ENCODE assay signal across 19 mouse cellular contexts in genomic region chr1:39940342-39940741, GRCm38 (mm10). TPM values are rescaled to one million over a fixed set of nuclear protein-coding genes. Genes with fewer than 3 reads are reported as not detected.
DNase-seq lines count a peak whose midpoint lies in the region; ATAC-seq and TF ChIP-seq lines count a peak whose summit lies in the region.
"Had no signal": no experiment of that assay in that cellular context is flagged by ENCODE, and none has a peak within 500 bp of the region (broad histone marks: within the 10 kb centered on the region; RNA-seq: fewer than 3 reads in every experiment).

No protein-coding gene starts in this region.

- no peak overlapping the region for H3K4me2 ChIP-seq in heart, embryonic 12.5 days
- H3K4me2 ChIP-seq in stomach, embryonic 15.5 days, result no peak overlapping the region
- H3K4me2 ChIP-seq in stomach, postnatal 0 days (replicated peaks; ENCODE audit: low read depth), result no peak overlapping the region
- H3K4me2 ChIP-seq: embryonic facial prominence, embryonic 13.5 days; forebrain, embryonic 12.5 days; hindbrain, embryonic 14.5 days had no signal

- TF ChIP-seq CTCF in left cerebral cortex, adult 2 months (IDR thresholded peaks at IDR 0.05), result no peak
- no peak for TF ChIP-seq CTCF in stomach, postnatal 0 days (IDR thresholded peaks at IDR 0.05; ENCODE audit: low read depth)

- WGBS in heart, embryonic 12.5 days, result 76% methylated on average over 2 of the region's 2 CpGs
- 80% methylated on average over 2 of the region's 2 CpGs for WGBS in stomach, embryonic 15.5 days
- 84% methylated on average over 2 of the region's 2 CpGs for WGBS in stomach, postnatal 0 days

- peaks cover 95% of the 10 kb centered on the region for H3K4me1 ChIP-seq in heart, embryonic 12.5 days (replicated peaks)
- H3K4me1 ChIP-seq in stomach, embryonic 15.5 days, result peaks cover 71% of the 10 kb centered on the region
- H3K4me1 ChIP-seq in stomach, postnatal 0 days (replicated peaks; ENCODE audit: control insufficient read depth, insufficient read depth), result peaks cover 16% of the 10 kb centered on the region

- H3K4me3 ChIP-seq in heart, embryonic 12.5 days, result no peak overlapping the region
- no peak overlapping the region for H3K4me3 ChIP-seq in left cerebral cortex, adult 2 months
- no peak overlapping the region for H3K4me3 ChIP-seq in stomach, embryonic 15.5 days (replicated peaks)
- no peak overlapping the region for H3K4me3 ChIP-seq in stomach, postnatal 0 days (ENCODE audit: low read depth, low read length)
- H3K4me3 ChIP-seq: embryonic facial prominence, embryonic 13.5 days; forebrain, embryonic 12.5 days; gastrocnemius, adult 2 months; heart, embryonic 10.5 days had no signal

- peak overlapping the region; percentile 17; the same call in 1 of the 2 replicates for H3K27ac ChIP-seq in heart, embryonic 12.5 days (ENCODE audit: poor library complexity, severe bottlenecking)
- 0 out of 2 replicates have a peak overlapping the region, but pooled peaks have one; percentile 90 for H3K27ac ChIP-seq in left cerebral cortex, adult 2 months
- H3K27ac ChIP-seq in stomach, embryonic 15.5 days, result peak overlapping the region; percentile 70; the same call in 1 of the 2 replicates
- no peak overlapping the region for H3K27ac ChIP-seq in stomach, postnatal 0 days (replicated peaks)
- H3K27ac ChIP-seq: forebrain, embryonic 12.5 days; gastrocnemius, adult 2 months; heart, embryonic 10.5 days had no signal

- intact Hi-C loops in heart, postnatal 36 days (cut with DNase I), result no loop called here
- intact Hi-C loops in left cerebral cortex, adult 2 months (cut with DNase I), result no loop called here
- intact Hi-C loops in left cerebral cortex, postnatal 25 days (cut with DNase I), result no loop called here

- DNase-seq in heart, postnatal 36 days, result no peak
- DNase-seq in left cerebral cortex, adult 2 months (ENCODE audit: extremely low spot score in 1 of 2, low spot score in 2 of 2), result no peak
- no peak for DNase-seq in left cerebral cortex, postnatal 25 days (ENCODE audit: low spot score in 2 of 2)
- DNase-seq in stomach, postnatal 0 days (ENCODE audit: low spot score), result no peak
- DNase-seq in right cerebral cortex, postnatal 25 days, result no peak
- DNase-seq: cerebellum, adult 11-12 months; cerebellum, adult 9-10 months; cerebellum, postnatal 25 days; gastrocnemius, adult 2 months; gastrocnemius, postnatal 36 days; heart, adult 11 months had no signal

- H3K27me3 ChIP-seq in heart, embryonic 12.5 days (replicated peaks), result no peaks in the 10 kb centered on the region
- no peaks in the 10 kb centered on the region for H3K27me3 ChIP-seq in stomach, embryonic 15.5 days (replicated peaks)
- H3K27me3 ChIP-seq in stomach, postnatal 0 days (ENCODE audit: control insufficient read depth, insufficient read depth, low read length), result no peaks in the 10 kb centered on the region
- H3K27me3 ChIP-seq: embryonic facial prominence, embryonic 13.5 days; forebrain, embryonic 12.5 days; Patski had no signal

- no peak overlapping the region for H3K9ac ChIP-seq in heart, embryonic 12.5 days
- no peak overlapping the region for H3K9ac ChIP-seq in stomach, embryonic 15.5 days
- H3K9ac ChIP-seq in stomach, postnatal 0 days (ENCODE audit: low read length), result no peak overlapping the region
- H3K9ac ChIP-seq: embryonic facial prominence, embryonic 13.5 days; forebrain, embryonic 12.5 days; hindbrain, embryonic 14.5 days had no signal

- no peak for TF ChIP-seq EP300 in stomach, postnatal 0 days (optimal IDR thresholded peaks at IDR 0.05)

- H3K36me3 ChIP-seq in heart, embryonic 12.5 days, result no peaks in the 10 kb centered on the region
- H3K36me3 ChIP-seq in stomach, embryonic 15.5 days, result no peaks in the 10 kb centered on the region
- no peaks in the 10 kb centered on the region for H3K36me3 ChIP-seq in stomach, postnatal 0 days (ENCODE audit: control insufficient read depth, insufficient read depth, low read length)
- H3K36me3 ChIP-seq: forebrain, embryonic 12.5 days; heart, embryonic 10.5 days had no signal

- ATAC-seq in heart, embryonic 12.5 days (ENCODE audit: insufficient number of reproducible peaks, low FRiP score), result no peak
- no peak for ATAC-seq in stomach, embryonic 15.5 days (ENCODE audit: insufficient read depth, low FRiP score, low read depth)
- ATAC-seq in stomach, postnatal 0 days (ENCODE audit: low FRiP score, low TSS enrichment), result no peak
- ATAC-seq: activated CD4-positive, CD25-positive, alpha-beta regulatory T cell, adult 4 months; Patski had no signal

- H3K9me3 ChIP-seq in heart, embryonic 12.5 days (replicated peaks), result no peaks in the 10 kb centered on the region
- H3K9me3 ChIP-seq in stomach, embryonic 15.5 days, result no peaks in the 10 kb centered on the region
- no peaks in the 10 kb centered on the region for H3K9me3 ChIP-seq in stomach, postnatal 0 days (ENCODE audit: control insufficient read depth, low read length)
- H3K9me3 ChIP-seq: embryonic facial prominence, embryonic 13.5 days; forebrain, embryonic 12.5 days; heart, embryonic 10.5 days had no signal

RNA-seq across cellular contexts. Expression of gene Map4k4, which starts 39.6 kb away (rescaled TPM):
- polyA plus RNA-seq in heart, embryonic 12.5 days (2016; fragmentation: Nextera tagmentation; extraction: Ambion mirVana), result 26.1 and 31.8 TPM in 2 replicates
- total RNA-seq in heart, postnatal 36 days (2021), result 100 to 1,000 TPM; 158 to 163 TPM
- total RNA-seq in left cerebral cortex, adult 2 months (2021), result 100 to 1,000 TPM in 1 of 2 experiments, 10 to 100 TPM in 1; 98.8 to 114 TPM
- total RNA-seq in left cerebral cortex, postnatal 25 days (2021), result 100 to 1,000 TPM; 115 to 131 TPM
- polyA plus RNA-seq in stomach, embryonic 15.5 days (2015; fragmentation: Nextera tagmentation; extraction: Ambion mirVana), result 30.7 and 31.9 TPM in 2 replicates
- polyA plus RNA-seq in stomach, postnatal 0 days (2015; fragmentation: Nextera tagmentation; extraction: Ambion mirVana), result 8.5 and 10.1 TPM in 2 replicates
